Mouse (Mus musculus) bone marrow macrophage, adult 2 months (primary cell): ENCODE data around the gene Mapk8ip3. TPM values are rescaled to one million over a fixed set of nuclear protein-coding genes. Genes with fewer than 3 reads are reported as not detected.
A peak's percentile ranks its signal among the peaks of the same experiment; 100 is the strongest.

Experiments used
- H3K27ac ChIP-seq: 2 replicates; pipeline ENCODE4 v1.5.1; 2012; ENCODE audit warnings: low read depth, low read length; ENCODE audit not compliant: insufficient read depth
- H3K4me1 ChIP-seq: 2 replicates; pipeline ENCODE4 v1.6.1; 2012; ENCODE audit warnings: low read length; ENCODE audit not compliant: control insufficient read depth, insufficient read depth
- H3K4me3 ChIP-seq: 2 replicates; pipeline ENCODE4 v1.5.1; 2012; ENCODE audit warnings: mild to moderate bottlenecking, low read length, moderate library complexity; ENCODE audit not compliant: insufficient read depth
- CTCF ChIP-seq: IDR thresholded peaks from 2 replicates; pipeline ENCODE4 v1.5.1; 2012; ENCODE audit warnings: low read depth, mild to moderate bottlenecking, low read length, moderate library complexity
- POLR2A ChIP-seq: IDR thresholded peaks from 2 replicates; pipeline ENCODE4 v1.6.1; 2012; ENCODE audit warnings: mild to moderate bottlenecking, low read depth, low read length, borderline replicate concordance
- polyA plus RNA-seq: library from polyadenylated mRNA; stranded (reverse); fragments of >200 nt; gene quantifications from 2 replicates; pipeline ENCODE4 v1.2.4, GENCODE M21; 2012; ENCODE audit not compliant: missing spikeins, insufficient read depth, insufficient read length

Gene Mapk8ip3
- polyA plus RNA-seq, 1 experiment, result 56.7 TPM

GRCm38 (mm10) chr17:24851381-24852125, 85.2 kb downstream of the Mapk8ip3 start:
- H3K4me3 ChIP-seq, result peak overlapping the region; percentile 87
- H3K4me1 ChIP-seq, result peaks cover 13% of the 10 kb centered on the region
- TF ChIP-seq POLR2A (no peak), CTCF (no peak)
- H3K27ac ChIP-seq, result peak overlapping the region; percentile 73

DNA sequence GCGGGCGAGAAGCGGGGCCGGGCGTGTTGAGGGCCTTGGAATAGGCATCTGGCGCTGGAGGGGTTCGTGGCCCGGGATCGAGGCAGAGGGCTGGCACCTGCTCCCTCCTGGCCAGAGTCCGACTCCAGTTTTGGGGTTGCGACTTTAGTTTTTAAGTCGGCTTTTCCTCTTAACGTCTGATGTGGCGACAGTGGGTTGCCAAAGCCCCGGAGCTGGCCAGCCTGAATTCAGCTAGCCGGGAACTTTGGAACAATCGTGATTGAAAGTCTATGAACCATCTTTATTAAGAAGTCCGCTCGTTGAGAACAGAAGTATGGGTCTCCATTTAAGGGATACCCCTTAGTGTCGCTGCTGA, 86.0 kb downstream of the Mapk8ip3 start:
- Histone ChIP-seq H3K4me1 (peaks cover 14% of the 10 kb centered on the region), H3K4me3 (peak overlapping the region; percentile 87), H3K27ac (peak overlapping the region; percentile 73)
- TF ChIP-seq CTCF (0 out of 2 replicates have a peak, but pooled peaks have one; percentile 10), POLR2A (no peak)

DNA sequence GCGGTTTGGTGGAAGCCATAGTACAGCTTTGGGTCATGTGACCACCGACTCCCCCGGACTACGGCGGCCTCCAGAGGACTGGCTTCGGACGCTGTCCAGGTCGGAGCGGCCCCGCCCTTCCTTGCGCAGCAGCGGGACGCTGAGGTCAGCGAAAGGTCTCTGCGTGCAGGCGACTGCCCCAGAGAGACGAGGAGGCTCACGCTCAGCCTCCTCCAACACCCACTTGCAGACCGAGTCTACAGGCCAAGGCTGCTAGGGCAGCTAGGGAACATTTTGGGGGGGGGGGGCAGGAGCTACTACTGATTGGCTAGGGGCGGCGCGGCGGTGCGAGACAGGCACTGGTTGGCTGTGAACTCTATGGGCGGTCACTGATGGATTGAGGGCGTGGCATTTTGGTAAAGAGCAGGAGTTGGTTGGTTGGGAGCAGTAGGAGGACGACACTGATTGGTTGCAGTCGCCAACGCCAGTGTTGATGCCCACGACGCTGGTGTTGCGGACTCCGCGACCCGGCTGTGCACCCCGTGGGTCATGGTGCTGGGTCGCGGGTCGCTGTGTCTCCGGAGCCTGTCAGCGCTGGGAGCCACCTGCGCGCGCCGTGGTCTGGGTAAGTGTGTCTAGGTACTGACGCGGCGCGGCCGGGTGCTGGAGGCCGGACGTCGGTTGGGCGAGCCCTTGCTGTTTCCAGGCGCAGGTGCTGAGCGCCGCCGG, 86.6 kb downstream of the Mapk8ip3 start, which contains the start of gene Fahd1:
Fahd1 (minus strand) TSS at position 300 of the 708 bp plus-strand sequence.
- H3K4me3 ChIP-seq, result peak within 1 kb of the TSS; percentile 87
- peak within 1 kb of the TSS; percentile 82 for H3K27ac ChIP-seq
- TF ChIP-seq CTCF (no peak), POLR2A (no peak; the same call in 1 of the 2 replicates)

GRCm38 (mm10) chr17:24849733-24850064, 87.1 kb downstream of the Mapk8ip3 start:
- Histone ChIP-seq H3K4me1 (peaks cover 12% of the 10 kb centered on the region), H3K27ac (peak overlapping the region; percentile 82), H3K4me3 (peak overlapping the region; percentile 75)
- TF ChIP-seq CTCF (no peak), POLR2A (peak; percentile 13; the same call in 1 of the 2 replicates)

More for the DNA sequence above, 86.6 kb downstream of the Mapk8ip3 start, which contains the start of gene Fahd1:
- H3K4me1 ChIP-seq, result peaks cover 11% of the 10 kb centered on the region

DNA sequence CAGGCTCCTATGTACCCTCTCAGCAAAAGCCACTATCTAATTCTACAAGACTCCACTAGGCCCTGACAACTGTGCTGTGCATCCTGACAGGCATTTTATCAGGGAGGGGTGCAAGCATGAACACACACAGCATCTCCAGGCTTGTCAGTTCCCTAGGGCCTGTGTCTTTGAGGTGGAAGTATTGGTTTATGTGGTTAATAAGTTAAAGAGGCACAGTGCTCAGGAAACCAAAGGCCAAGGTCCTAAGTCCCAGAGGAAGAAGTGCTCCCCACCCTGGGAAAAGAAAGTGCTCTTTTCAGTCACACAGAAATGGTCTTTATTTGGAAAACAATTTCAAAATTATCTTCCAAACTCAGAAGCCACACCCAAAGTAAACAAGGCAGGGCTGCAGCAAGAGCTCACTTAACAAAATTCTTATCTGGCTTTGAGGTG, 88.2 kb downstream of the Mapk8ip3 start:
- peak overlapping the region; percentile 69 for H3K27ac ChIP-seq
- H3K4me1 ChIP-seq, result peaks cover 12% of the 10 kb centered on the region
- peak overlapping the region; percentile 60 for H3K4me3 ChIP-seq
- TF ChIP-seq CTCF (no peak), POLR2A (no peak)

- Histone ChIP-seq H3K4me1 (peaks cover 12% of the 10 kb centered on the region), H3K4me3 (no peak overlapping the region), H3K27ac (no peak overlapping the region)
- TF ChIP-seq POLR2A (no peak), CTCF (no peak)
Measured at GRCm38 (mm10) chr17:24847386-24847785, 89.4 kb downstream of the Mapk8ip3 start.

GRCm38 (mm10) chr17:24844525-24844924, 92.3 kb downstream of the Mapk8ip3 start:
- H3K27ac ChIP-seq, result no peak overlapping the region
- H3K4me3 ChIP-seq, result no peak overlapping the region
- no peak for TF ChIP-seq POLR2A
- TF ChIP-seq CTCF, result no peak
- peaks cover 20% of the 10 kb centered on the region for H3K4me1 ChIP-seq

GRCm38 (mm10) chr17:24842631-24843030, 94.1 kb downstream of the Mapk8ip3 start:
- no peak overlapping the region for H3K4me3 ChIP-seq
- H3K27ac ChIP-seq, result no peak overlapping the region
- H3K4me1 ChIP-seq, result peaks cover 20% of the 10 kb centered on the region
- TF ChIP-seq POLR2A (no peak), CTCF (no peak)

Other genes with a start within 250 kb of the Mapk8ip3 start
- 0.41 and 0.79 TPM in 2 replicates for gene Syngr3, start 247.0 kb downstream of the Mapk8ip3 start, polyA plus RNA-seq
- 21.6 and 22.0 TPM in 2 replicates for gene Gfer, start 240.8 kb downstream of the Mapk8ip3 start, polyA plus RNA-seq
- gene Noxo1, start 240.7 kb downstream of the Mapk8ip3 start, polyA plus RNA-seq, result 3.9 and 6.0 TPM in 2 replicates
- gene Tbl3, start 229.3 kb downstream of the Mapk8ip3 start, polyA plus RNA-seq, result 11.7 and 16.9 TPM in 2 replicates
- gene Rnf151, start 218.9 kb downstream of the Mapk8ip3 start, polyA plus RNA-seq, result not detected in 2 replicates
- 685 and 784 TPM in 2 replicates for gene Rps2, start 218.9 kb downstream of the Mapk8ip3 start, polyA plus RNA-seq
- 164 and 191 TPM in 2 replicates for gene Ndufb10, start 212.5 kb downstream of the Mapk8ip3 start, polyA plus RNA-seq
- not detected in 2 replicates for gene Rpl3l, start 209.2 kb downstream of the Mapk8ip3 start, polyA plus RNA-seq
- gene Msrb1, start 200.3 kb downstream of the Mapk8ip3 start, polyA plus RNA-seq, result 214 and 223 TPM in 2 replicates
- gene Hs3st6, start 184.0 kb downstream of the Mapk8ip3 start, polyA plus RNA-seq, result not detected in 2 replicates
- not detected in 2 replicates for gene Meiob, start 132.7 kb downstream of the Mapk8ip3 start, polyA plus RNA-seq
- gene Hagh, start 96.8 kb downstream of the Mapk8ip3 start, polyA plus RNA-seq, result 39.7 and 44.9 TPM in 2 replicates
- gene Fahd1, start 86.6 kb downstream of the Mapk8ip3 start, polyA plus RNA-seq, result 9.0 and 9.1 TPM in 2 replicates
- not detected in 2 replicates for gene Igfals, start 71.0 kb downstream of the Mapk8ip3 start, polyA plus RNA-seq
- 39.0 and 40.3 TPM in 2 replicates for gene Nubp2, start 50.6 kb downstream of the Mapk8ip3 start, polyA plus RNA-seq
- gene Spsb3, start 50.3 kb downstream of the Mapk8ip3 start, polyA plus RNA-seq, result 20.2 and 21.3 TPM in 2 replicates
- 5.9 and 7.1 TPM in 2 replicates for gene Eme2, start 41.9 kb downstream of the Mapk8ip3 start, polyA plus RNA-seq
- gene Mrps34, start 41.9 kb downstream of the Mapk8ip3 start, polyA plus RNA-seq, result 25.6 and 34.9 TPM in 2 replicates
- 37.2 and 38.5 TPM in 2 replicates for gene Nme3, start 40.5 kb downstream of the Mapk8ip3 start, polyA plus RNA-seq
- 35.7 and 42.4 TPM in 2 replicates for gene Jpt2, start 23.7 kb upstream of the Mapk8ip3 start, polyA plus RNA-seq
- 16.0 and 17.3 TPM in 2 replicates for gene Cramp1l, start 78.8 kb upstream of the Mapk8ip3 start, polyA plus RNA-seq
- gene Ift140, start 79.1 kb upstream of the Mapk8ip3 start, polyA plus RNA-seq, result 16.8 and 20.4 TPM in 2 replicates
- 0.80 TPM in 1 of 2 replicates, not detected in the other for gene Tmem204, start 146.6 kb upstream of the Mapk8ip3 start, polyA plus RNA-seq
- 8.3 and 9.5 TPM in 2 replicates for gene Telo2, start 179.0 kb upstream of the Mapk8ip3 start, polyA plus RNA-seq
- gene Ptx4, start 183.8 kb upstream of the Mapk8ip3 start, polyA plus RNA-seq, result not detected in 2 replicates
- 86.1 and 89.4 TPM in 2 replicates for gene Clcn7, start 196.4 kb upstream of the Mapk8ip3 start, polyA plus RNA-seq
- gene Ccdc154, start 225.5 kb upstream of the Mapk8ip3 start, polyA plus RNA-seq, result 0.33 TPM in 1 of 2 replicates, not detected in the other
- not detected in 2 replicates for gene Gm38655, start 238.5 kb upstream of the Mapk8ip3 start, polyA plus RNA-seq
- 9.0 and 10.8 TPM in 2 replicates for gene BC003965, start 247.6 kb upstream of the Mapk8ip3 start, polyA plus RNA-seq